Mouse (Mus musculus) brown adipose tissue, adult 24 weeks (tissue): Measurements from ENCODE around the gene Tiparp. TPM values are rescaled to one million over a fixed set of nuclear protein-coding genes. Genes with fewer than 3 reads are reported as not detected.

Experiments
- H3K27ac ChIP-seq: fragments of 200-500 bp; replicated peaks from 2 replicates; pipeline ENCODE4 v1.5.1; 2012; ENCODE audit warnings: low read depth, mild to moderate bottlenecking, low read length
- H3K4me1 ChIP-seq: fragments of 200-500 bp; 2 replicates; pipeline ENCODE4 v1.6.1; 2012; ENCODE audit warnings: low read length, mixed read lengths; ENCODE audit not compliant: control insufficient read depth, insufficient read depth, insufficient read length
- H3K4me3 ChIP-seq: fragments of 200-500 bp; 2 replicates; pipeline ENCODE4 v1.5.1; 2012; ENCODE audit warnings: low read depth, mild to moderate bottlenecking, low read length, moderate library complexity; ENCODE audit not compliant: insufficient read depth
- polyA plus RNA-seq: library from polyadenylated mRNA; stranded (reverse); fragments of >200 nt; gene quantifications from 2 replicates; pipeline ENCODE4 v1.2.4, GENCODE M21; 2012; ENCODE audit not compliant: missing spikeins, insufficient read depth, insufficient read length

The Tiparp gene
- polyA plus RNA-seq, 1 experiment = 36.1 TPM

- Histone ChIP-seq H3K27ac (no peak overlapping the region), H3K4me1 (0 out of 2 replicates have a peak, but pooled peaks cover 2% of the 10 kb centered on the region), H3K4me3 (no peak overlapping the region)
These were observed 21.6 kb downstream of the Tiparp start for GRCm38 (mm10) chr3:65549785-65550184.

DNA sequence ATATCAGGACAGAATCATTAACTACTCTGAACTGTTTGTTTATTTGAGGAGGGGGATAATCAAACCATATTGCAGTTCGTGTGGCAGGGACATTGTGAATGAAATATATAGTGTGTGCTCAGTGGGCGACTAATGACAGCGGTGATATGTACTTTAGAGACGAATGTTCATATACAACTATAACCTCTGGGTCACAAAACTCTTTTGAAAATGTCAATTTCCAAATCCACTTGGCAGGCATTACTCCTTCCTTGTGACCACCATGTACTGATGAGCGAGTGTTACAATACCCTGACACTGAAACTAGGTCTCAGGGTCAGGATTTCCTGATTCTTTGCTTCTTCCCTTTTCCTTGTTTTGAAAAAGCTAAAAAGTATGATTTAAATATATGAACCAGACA lies 22.9 kb downstream of the Tiparp start:
- H3K4me3 ChIP-seq = no peak overlapping the region
- 0 out of 2 replicates have a peak, but pooled peaks cover 2% of the 10 kb centered on the region for H3K4me1 ChIP-seq
- H3K27ac ChIP-seq = no peak overlapping the region

DNA sequence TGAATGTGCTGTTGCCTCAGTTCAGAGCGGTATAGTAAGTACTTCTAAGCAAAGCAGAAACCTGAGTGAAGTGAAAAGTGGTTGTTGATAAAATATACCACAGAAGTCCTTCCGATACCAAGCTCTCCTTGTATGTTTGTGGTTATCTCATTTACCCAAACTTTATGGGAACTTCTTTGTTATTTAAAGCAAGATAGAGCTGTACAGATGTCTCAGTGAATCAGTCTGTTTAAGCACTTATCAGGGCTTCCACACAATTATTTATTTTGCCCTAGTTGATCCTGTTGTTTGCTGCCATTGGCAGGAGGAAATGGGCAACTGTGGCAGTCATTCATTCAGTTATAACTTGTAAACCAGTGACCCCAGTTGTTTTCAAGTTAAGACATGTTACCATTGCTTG lies 26.4 kb downstream of the Tiparp start:
- H3K4me3 ChIP-seq = no peak overlapping the region
- H3K4me1 ChIP-seq = 0 out of 2 replicates have a peak, but pooled peaks cover 2% of the 10 kb centered on the region
- no peak overlapping the region for H3K27ac ChIP-seq

GRCm38 (mm10) chr3:65558679-65559078 lies 30.5 kb downstream of the Tiparp start:
- Histone ChIP-seq H3K4me1 (no peaks in the 10 kb centered on the region; the same call in 1 of the 2 replicates), H3K27ac (no peak overlapping the region), H3K4me3 (no peak overlapping the region)

- no peak overlapping the region for H3K4me3 ChIP-seq
- H3K27ac ChIP-seq = no peak overlapping the region
- H3K4me1 ChIP-seq = peaks cover 2% of the 10 kb centered on the region; the same call in 1 of the 2 replicates
These were observed 34.0 kb downstream of the Tiparp start for GRCm38 (mm10) chr3:65562212-65562611.

DNA sequence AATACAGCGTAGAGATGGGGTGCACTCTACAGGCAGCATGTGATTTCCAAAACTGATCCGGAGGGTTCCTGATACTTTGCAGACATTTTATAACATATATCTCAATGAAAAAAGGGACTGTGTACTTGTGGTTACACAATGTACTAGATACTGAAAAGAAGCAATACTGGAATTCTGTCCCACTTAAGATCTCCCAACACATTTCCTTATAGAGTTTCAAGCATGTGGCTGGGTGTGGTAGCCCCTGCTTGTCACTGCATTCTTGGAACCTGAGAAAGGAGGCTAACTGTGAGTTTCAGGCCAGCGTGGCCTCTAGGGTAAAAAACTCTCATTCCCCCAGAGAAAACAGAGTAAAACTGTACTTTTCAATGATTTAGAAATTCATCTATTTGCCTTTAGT lies 34.5 kb downstream of the Tiparp start:
- no peak overlapping the region for H3K27ac ChIP-seq
- no peak overlapping the region for H3K4me3 ChIP-seq
- peaks cover 2% of the 10 kb centered on the region; the same call in 1 of the 2 replicates for H3K4me1 ChIP-seq

DNA sequence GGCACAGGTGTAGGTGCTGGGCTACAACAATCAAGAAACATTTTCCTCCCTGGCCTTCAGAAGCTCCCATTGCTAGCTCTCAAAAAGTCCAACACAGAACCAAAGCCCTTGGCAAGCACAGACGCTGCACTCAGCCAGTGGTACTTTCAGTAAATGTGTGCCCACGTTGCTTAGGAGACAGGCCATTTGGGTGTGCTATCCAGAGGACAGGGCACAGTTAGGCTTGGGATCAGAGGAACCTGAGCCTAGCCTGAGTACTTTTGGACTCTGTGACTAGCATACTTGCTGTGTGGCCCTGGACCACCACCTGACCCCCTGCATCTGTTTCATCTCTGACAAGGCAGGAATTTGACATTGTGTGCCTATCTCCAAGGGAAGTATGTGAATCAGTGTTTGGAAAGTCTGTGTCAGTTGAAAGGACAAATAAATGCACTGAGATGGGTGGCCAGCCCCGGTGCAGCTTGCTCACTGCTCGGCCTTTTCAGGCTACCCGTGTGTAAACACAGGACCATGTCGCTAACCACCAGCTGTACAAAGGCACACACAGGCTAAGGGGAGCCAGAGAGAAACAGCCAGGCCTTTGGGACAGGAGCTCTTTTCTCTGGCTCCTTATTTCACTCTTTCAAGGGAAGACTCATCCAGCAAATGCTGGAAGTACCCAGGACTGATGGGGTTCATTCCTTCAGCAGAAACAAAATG lies 35.9 kb downstream of the Tiparp start:
- Histone ChIP-seq H3K4me3 (no peak overlapping the region), H3K4me1 (peaks cover 2% of the 10 kb centered on the region; the same call in 1 of the 2 replicates), H3K27ac (no peak overlapping the region)

- no peak overlapping the region for H3K27ac ChIP-seq
These were observed 37.6 kb downstream of the Tiparp start for GRCm38 (mm10) chr3:65565632-65566300.

GRCm38 (mm10) chr3:65569941-65570340 lies 41.7 kb downstream of the Tiparp start:
- Histone ChIP-seq H3K27ac (no peak overlapping the region), H3K4me1 (no peaks in the 10 kb centered on the region)

More at GRCm38 (mm10) chr3:65565632-65566300, 37.6 kb downstream of the Tiparp start:
- Histone ChIP-seq H3K4me3 (no peak overlapping the region), H3K4me1 (peaks cover 2% of the 10 kb centered on the region; the same call in 1 of the 2 replicates)

DNA sequence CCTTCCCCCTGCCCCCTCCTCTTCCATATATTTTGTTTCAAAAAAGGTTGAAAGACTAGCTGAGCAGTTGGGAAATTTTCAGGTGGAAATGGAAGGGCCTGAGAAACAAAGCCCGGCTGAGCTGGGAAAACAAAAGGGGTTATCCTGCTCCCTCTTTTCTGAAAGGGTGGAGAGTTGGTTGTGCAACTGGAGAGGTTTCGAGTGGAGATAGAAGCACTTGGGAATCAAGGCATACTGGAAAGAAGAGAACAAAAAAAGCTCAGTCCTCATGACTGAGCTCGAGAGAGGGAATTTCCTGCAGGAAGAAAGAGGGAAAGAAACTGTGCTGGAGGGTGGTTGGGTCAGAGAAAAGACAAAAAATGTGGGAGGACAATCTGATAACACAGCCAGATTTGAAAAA lies 45.3 kb downstream of the Tiparp start:
- Histone ChIP-seq H3K4me1 (no peaks in the 10 kb centered on the region), H3K4me3 (no peak overlapping the region)

More at GRCm38 (mm10) chr3:65569941-65570340, 41.7 kb downstream of the Tiparp start:
- H3K4me3 ChIP-seq = no peak overlapping the region

DNA sequence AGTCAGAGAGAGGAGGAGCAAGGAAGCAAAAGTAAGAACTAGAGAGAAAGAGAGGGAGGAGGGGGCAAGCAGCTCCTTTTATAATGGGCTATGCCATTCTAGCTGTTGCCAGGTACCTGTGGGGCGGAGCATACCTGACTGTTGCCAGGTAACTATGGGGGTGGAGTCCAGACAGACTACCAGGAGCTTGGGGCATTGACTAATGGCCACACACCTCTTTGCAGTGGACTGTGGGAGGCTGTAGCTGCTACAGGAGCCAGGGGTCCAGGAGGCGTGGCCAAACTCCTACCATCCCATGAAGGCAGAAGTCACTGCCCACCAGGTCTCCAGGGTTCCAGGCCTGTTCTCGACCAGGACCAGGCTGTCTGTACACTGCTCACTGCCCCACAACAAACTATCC lies 49.4 kb downstream of the Tiparp start:
- H3K4me3 ChIP-seq = no peak overlapping the region
- no peak overlapping the region for H3K27ac ChIP-seq
- H3K4me1 ChIP-seq = no peaks in the 10 kb centered on the region

More for the DNA sequence above, 45.3 kb downstream of the Tiparp start:
- no peak overlapping the region for H3K27ac ChIP-seq

DNA sequence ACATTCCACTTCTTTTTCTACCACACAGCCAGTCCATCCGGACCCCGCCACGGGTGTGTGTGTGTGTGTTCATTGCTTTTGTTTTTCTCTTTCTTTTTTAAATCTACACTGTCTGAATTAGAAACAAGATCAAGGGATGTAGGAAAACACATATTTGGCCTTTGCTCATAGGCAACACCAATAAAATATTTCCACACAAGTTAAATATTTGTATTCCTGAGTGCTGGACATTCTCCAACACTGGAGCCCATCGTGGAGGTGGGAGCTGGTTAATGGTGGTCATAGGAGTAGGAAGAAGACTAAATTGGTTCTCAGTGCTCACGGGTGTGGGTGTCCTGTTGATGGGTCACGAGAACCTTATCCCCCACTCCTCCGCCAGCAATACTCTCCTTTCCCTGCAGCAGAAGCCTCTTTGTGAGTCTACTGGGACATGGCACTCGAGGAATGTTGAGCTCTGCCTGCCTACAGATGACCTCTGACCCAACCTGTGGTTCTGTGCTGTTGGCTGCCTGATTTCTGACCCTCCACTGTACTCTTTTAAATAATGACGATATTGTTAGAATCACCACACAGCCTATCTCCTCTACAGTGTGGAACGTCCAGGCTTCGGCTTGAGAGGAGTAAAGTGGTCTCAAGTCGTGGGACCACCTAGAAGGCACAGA lies 51.2 kb downstream of the Tiparp start:
- Histone ChIP-seq H3K27ac (no peak overlapping the region), H3K4me3 (no peak overlapping the region), H3K4me1 (no peaks in the 10 kb centered on the region)

GRCm38 (mm10) chr3:65581596-65581995 lies 53.4 kb downstream of the Tiparp start:
- Histone ChIP-seq H3K27ac (no peak overlapping the region), H3K4me1 (no peaks in the 10 kb centered on the region), H3K4me3 (no peak overlapping the region)

DNA sequence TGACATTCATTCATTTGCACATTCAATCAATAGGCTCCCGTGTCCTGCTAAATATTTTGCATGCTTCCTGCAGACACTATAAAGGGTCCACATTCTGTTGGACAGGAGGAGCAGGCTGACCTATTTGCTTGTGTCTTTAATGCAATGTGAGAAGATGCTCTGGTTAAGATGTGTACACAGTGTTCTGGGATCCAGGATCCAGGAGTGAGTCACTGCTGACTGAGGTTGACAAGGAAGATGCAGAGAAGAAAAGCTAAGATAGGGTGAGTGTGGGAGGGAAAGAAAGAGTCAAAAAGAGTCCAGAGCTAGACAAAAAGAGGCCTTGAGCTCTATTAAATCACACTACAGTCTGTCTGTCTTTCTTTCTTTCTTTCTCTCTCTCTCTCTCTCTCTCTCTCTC lies 56.1 kb downstream of the Tiparp start:
- no peaks in the 10 kb centered on the region for H3K4me1 ChIP-seq
- H3K27ac ChIP-seq = no peak overlapping the region
- no peak overlapping the region for H3K4me3 ChIP-seq

DNA sequence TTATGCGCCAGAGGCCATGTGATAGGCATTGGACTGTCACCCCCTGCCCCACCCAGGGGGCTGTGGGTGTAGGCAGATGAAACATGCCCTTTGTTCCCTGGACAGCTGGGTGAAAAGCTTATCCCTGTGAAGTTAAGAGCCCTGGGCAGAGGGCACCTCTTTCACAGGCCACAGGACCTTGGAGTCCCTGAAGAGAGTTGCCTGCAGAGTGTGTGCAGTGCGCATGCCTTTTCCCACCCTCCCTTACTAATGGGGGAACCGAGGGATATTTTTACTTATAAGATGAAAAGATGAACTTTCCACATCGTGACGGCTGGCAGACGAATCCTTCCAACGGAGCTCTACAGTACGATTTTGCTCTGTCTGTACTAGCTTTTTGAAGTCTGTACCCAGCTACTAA lies 57.1 kb downstream of the Tiparp start:
- H3K27ac ChIP-seq = no peak overlapping the region
- H3K4me1 ChIP-seq = no peaks in the 10 kb centered on the region
- H3K4me3 ChIP-seq = no peak overlapping the region
